Mouse (Mus musculus): ENCODE data around the gene Fam53b.

DNA sequence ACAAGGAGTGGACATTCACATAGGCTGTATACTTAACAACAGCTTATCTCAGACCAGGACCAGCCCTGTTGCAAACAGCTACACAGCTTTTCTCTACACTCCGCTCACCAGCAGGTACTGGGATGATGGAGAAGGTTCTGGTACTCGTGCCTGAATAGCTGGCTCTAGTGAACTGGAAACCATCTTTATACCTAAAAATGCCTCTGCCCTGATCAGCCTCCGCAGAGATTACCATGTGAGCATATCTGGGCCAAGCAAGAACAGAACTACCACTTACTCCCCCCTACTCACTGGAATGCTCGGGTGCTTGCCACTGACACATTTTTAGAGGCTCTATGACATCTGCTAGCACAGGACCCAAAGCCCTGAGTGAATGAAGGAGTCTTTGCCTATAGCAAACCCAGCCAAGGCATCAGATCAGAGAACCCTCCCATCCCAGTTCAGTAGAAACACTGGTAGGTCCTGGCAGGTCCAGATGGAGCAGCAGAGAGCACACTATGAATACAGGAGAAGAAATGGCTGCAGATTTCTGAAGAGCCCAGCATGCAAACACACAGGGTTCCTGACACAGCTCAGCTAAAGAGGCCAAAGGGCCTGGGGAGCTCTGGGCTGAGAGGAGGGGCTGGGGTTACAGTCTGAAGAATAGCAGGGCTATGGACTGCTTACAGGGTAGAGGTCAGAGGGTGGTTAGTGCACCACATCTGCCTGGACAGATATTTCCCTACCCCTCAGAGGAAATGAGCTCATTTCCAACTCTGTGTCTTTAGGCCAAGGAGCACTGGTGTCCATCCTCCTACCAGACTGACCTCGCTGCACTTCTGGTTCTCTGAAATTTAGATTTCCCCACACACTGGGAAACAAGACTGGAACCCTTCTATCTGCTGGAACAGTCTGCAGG lies 14.3 kb downstream of the Fam53b start:
- TF ChIP-seq CTCF (IDR thresholded peaks at IDR 0.05; ENCODE audit: extremely low read depth, insufficient read depth, low read length) (0 out of 2 replicates have a peak, but pooled peaks have one; percentile 3), POLR2A (IDR thresholded peaks at IDR 0.05; ENCODE audit: extremely low read depth, insufficient read depth, low read length) (no peak)
